Mouse (Mus musculus) CH12.LX (cell line): ENCODE data around the gene Unc5cl.

Experiments used
- CHD1 ChIP-seq: IDR thresholded peaks from 2 replicates; pipeline ENCODE4 v1.6.1; 2012; ENCODE audit warnings: low read depth, low read length, improper control_type of control experiment, inconsistent platforms
- CTCF ChIP-seq, 2 experiments: IDR thresholded peaks in 1 of 2; conservative IDR thresholded peaks in 1 of 2; 2 replicates each; pipeline ENCODE4 v1.5.1; 2011 to 2012; ENCODE audit warnings: low read depth in 2 of 2, low read length in 2 of 2, improper control_type of control experiment in 1 of 2, inconsistent platforms in 1 of 2, mild to moderate bottlenecking in 1 of 2, moderate library complexity in 1 of 2
- EP300 ChIP-seq: IDR thresholded peaks from 2 replicates; pipeline ENCODE4 v1.6.1; 2011; ENCODE audit warnings: low read length, improper control_type of control experiment
- HCFC1 ChIP-seq: IDR thresholded peaks from 2 replicates; pipeline ENCODE4 v1.6.1; 2012; ENCODE audit warnings: low read depth, mild to moderate bottlenecking, inconsistent platforms, low read length, improper control_type of control experiment
- MAFK ChIP-seq: IDR thresholded peaks from 2 replicates; pipeline ENCODE4 v1.6.1; 2011; ENCODE audit warnings: low read length, improper control_type of control experiment; ENCODE audit not compliant: insufficient replicate concordance
- MEF2A ChIP-seq: IDR thresholded peaks from 2 replicates; pipeline ENCODE4 v1.6.1; 2014; ENCODE audit warnings: low read depth, mild to moderate bottlenecking, inconsistent platforms, low read length, improper control_type of control experiment, borderline replicate concordance
- POLR2A ChIP-seq: IDR thresholded peaks from 2 replicates; pipeline ENCODE4 v1.6.1; 2011; ENCODE audit warnings: low read depth, mild to moderate bottlenecking, improper control_type of control experiment, low read length
- SIN3A ChIP-seq: IDR thresholded peaks from 2 replicates; pipeline ENCODE4 v1.6.1; 2012; ENCODE audit warnings: low read length, improper control_type of control experiment, inconsistent platforms
- TBP ChIP-seq: conservative IDR thresholded peaks from 2 replicates; pipeline ENCODE4 v1.6.1; 2011; ENCODE audit warnings: low read depth, low read length, improper control_type of control experiment
- USF1 ChIP-seq: IDR thresholded peaks from 2 replicates; pipeline ENCODE4 v1.6.1; 2014; ENCODE audit warnings: low read depth, mild to moderate bottlenecking, inconsistent platforms, low read length, improper control_type of control experiment
- USF2 ChIP-seq: conservative IDR thresholded peaks from 2 replicates; pipeline ENCODE4 v1.6.1; 2011; ENCODE audit warnings: low read depth, low read length, improper control_type of control experiment
- ZNF384 ChIP-seq: IDR thresholded peaks from 2 replicates; pipeline ENCODE4 v1.6.1; 2012; ENCODE audit warnings: low read depth, low read length, improper control_type of control experiment, inconsistent platforms

GRCm38 (mm10) chr17:48457971-48458653 lies 3.4 kb downstream of the Unc5cl start:
- TF ChIP-seq POLR2A (no peak), ZNF384 (no peak), SIN3A (no peak), EP300 (no peak), CTCF (conservative IDR thresholded peaks at IDR 0.05 in 1 of 2, IDR thresholded peaks at IDR 0.05 in 1 of 2; ENCODE audit: low read depth in 2 of 2, low read length in 2 of 2) (no peak), HCFC1 (no peak), MEF2A (no peak), USF1 (no peak), USF2 (no peak), CHD1 (no peak), TBP (no peak), MAFK (no peak)
